Mouse (Mus musculus) left cerebral cortex, adult 9 months (tissue): Measurements from ENCODE around the gene Hpgd.
A peak's percentile ranks its signal among the peaks of the same experiment; 100 is the strongest.
"Not testable (repeated sequence)": the region's sequence is repeated elsewhere in the genome, so short reads cannot be mapped to it uniquely, and the experiment has no call there.

Experiments
- DNase-seq, 2 experiments: peaks; one replicate each; pipeline ENCODE4 v3.0.0; 2022; ENCODE audit warnings: low spot score in 2 of 2

Hpgd gene

DNA sequence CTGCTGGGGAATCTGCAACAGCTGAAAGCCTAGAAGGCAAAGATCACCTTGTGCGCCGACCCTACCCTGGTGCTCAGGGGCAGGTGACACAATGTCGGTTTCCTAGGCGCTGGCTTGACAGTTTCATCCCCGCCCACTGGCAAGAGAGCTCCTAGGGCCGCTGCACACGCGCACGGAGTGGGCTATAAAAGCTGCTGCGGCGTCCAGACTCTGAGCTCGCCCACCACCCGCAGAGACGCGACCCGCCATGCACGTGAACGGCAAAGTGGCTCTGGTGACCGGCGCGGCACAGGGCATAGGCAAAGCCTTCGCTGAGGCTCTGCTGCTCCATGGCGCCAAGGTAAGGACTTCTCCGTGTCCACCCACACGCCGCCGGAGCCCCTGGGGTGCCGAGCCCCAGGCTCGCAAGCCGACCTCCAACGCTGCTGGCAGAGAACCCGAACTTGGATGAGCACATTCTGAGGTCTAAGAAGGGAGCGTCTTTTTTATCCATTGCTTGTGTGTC lies at the start of gene Hpgd:
Hpgd (plus strand) TSS at position 213 of the 505 bp plus-strand sequence.
- peak in 1 of 2 experiments; percentile 8 for DNase-seq

DNA sequence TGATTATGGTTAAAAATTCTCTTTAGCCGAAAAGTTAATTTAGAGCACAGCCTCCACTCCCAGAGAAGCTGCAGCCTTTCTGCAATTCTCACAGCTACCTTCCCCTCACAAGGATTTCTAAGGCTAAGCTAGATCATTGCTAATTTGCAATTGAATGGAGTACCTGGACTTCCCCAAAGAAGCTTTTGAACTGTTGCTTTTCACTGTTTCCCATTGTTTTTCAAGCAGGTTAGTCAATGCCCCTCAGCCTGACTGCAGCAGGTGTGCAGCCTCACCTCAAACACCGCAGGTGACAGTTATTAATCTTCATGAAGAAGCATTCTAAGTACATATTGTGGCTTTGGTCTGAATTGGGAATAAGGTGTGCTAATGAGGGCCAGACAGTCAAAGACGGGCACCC lies 42.7 kb upstream of the Hpgd start:
- not testable (repeated sequence) for DNase-seq

DNA sequence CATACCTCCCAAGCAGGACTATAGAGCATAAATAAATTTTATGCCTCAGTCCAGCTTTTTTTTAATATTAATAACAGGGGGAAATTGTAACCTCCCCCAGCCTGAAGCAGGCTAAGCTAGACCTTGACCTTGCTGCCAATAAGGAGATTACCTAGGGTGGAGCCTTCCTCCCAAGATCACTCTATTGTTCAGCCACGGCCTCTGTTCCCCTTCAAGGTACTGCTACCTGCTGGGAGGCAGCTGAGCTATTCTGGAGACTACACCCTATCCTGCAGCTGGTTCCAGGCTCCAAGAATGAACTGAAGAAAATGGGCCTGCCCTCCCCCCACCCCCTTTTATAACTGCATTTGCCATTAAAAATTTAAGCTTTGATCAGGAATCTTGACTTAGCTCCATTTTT lies 42.1 kb upstream of the Hpgd start:
- no peak for DNase-seq

DNA sequence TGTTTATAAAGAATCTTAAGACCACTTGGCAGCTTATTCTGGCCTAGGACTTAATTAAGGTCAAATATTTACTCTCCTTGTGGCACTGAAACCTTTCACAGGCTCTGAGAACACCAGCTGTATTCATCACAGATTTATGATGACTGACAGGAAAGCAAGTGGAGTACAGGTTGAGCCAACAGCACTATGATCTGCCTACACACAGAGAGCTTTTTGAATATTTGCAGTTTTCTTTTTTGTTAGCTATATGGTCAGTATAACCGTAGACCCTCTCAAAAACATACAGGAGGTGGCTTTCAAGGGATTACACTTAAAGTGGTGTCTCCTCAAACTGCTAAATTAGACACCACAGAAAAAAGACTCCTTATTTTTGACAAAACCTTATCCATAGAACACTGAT lies 33.2 kb upstream of the Hpgd start:
- DNase-seq, result no peak

DNA sequence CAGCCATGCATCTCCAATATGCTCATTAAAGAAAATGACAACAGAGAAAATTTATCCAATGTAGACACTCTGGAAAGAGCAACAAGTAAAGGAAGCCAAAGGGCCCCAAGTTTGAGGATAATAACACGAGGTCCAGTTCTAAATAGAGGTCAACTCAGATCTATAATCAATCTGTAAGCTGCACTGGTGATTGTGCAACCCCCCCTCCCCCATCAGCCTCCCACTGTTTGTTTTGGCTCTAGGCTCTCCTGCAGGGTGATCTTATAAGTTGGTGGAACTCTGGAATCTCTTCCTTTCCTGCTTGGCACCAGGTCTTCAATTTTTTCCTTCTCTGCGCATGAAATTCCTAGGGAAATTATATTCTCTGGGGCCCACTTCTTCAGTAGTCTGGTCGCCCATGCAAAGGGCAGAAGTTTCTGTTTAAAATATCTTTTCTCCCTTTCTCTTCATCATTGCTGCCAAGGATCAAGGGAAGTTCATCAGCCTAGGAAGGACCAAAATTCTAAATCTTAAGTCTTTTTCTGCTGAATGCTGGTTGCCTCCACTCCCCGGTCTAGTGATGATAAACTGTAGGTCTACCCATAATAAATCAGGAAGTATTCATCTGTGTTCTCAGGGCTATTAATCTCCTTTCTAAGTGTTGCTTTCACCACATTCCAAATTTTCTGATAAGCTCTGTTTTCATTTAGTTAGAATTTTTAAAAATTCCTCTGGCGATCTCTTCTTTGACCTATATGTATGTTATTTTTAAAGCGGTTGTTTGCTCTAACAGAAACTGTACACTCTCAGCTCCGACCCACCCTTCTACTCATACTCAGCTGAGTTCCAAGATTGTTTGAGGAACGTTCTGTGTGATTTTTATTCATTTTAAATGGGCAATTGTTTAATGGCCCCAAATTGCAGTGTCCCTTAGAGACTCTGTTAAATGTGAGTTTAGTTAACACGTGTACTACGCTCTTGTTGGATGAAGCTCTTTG lies 24.4 kb upstream of the Hpgd start:
- DNase-seq, result no peak

DNA sequence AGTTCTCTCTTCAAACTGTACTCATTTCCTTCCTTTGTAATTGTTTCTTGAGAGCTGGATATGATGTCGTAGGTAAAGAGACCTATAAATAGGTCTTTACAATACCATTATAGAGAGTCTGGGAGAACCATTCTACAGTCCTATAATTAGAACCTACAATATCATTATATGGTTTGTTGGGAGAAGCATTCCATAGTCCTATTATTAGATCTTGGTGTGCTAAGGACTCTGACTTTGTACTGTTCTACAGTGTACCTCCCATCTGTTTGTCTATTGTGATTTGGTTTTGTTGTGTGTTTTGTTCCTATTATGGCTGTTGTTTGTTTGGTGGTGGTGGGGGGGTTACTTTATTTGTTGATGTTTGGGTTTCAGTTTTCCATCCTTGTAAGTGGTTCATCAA lies 21.5 kb upstream of the Hpgd start:
- DNase-seq, result no peak

DNA sequence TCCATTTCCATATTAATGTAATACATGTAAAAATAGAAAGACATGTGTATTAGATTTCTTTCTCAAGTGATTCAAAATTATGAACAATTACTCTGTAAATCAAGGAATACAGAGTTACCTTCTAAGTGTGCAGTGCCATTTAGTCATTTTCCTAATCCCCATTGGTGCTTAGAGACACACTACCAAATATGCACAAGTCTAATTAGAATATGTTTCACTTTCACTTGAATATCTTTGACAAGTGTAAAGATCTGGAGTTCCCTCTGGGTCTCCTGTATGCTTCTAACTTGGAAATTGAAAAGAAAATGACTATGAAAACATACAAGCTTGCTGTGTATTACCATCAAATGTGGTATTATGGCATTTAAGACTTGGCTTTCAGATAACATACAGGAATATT lies 19.1 kb upstream of the Hpgd start:
- no peak for DNase-seq

DNA sequence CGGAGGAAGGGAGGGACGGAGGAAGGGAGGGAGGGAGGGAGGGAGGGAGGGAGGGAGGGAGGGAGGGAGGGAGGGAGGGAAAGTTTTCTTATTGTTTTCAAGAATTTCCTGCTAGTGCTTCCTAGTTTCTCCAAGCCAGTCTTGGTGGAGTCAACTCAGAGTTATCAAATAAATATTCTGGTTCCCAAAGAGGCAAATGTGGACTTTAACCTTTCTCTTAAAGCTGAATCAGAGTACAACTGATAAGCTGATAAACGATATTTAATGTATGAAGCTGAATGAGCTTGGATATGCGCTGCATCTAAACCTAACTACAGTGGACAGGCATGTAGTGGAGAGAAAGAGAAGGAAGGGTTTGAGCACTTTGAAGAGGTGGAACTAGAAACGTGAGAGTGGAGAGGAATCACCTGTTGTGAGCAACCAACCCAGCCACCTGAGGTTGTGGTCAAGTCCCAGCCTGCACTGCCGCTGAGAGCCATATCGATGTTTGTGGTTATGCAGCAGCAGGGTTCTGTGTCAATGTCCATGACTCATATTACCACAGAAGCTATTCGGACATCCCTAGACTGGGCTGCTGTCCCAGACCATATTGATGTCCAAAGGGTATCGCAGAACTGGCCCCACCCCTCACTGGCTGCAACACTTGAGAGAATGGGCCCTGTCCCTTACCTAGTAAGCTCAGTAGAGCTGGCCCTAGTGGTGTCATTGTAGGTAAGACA lies 16.4 kb upstream of the Hpgd start:
- no peak for DNase-seq

DNA sequence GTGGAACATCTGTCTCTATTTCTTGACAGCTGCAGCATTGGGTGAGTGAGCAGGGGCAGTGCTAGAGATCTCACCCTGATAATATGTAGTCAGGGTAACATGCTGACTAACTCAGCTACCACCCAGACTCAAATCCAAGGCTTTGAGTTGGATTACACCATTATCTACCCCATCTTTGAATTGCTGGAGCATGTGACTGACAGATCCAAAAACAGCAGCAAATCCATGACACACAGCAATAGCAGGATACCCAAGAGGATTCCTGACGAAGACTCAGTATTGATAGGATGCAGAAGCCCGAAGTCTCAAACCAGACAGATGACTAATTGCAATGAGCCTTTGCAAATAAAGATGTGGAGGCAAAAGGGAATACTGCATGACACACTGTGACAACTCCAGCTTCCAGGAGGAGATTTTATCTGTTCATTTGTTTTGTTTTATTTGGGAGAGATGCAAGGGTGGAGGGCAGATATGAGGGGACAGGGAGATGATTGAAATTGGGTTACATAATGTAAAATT lies 15.8 kb upstream of the Hpgd start:
- DNase-seq, result no peak

DNA sequence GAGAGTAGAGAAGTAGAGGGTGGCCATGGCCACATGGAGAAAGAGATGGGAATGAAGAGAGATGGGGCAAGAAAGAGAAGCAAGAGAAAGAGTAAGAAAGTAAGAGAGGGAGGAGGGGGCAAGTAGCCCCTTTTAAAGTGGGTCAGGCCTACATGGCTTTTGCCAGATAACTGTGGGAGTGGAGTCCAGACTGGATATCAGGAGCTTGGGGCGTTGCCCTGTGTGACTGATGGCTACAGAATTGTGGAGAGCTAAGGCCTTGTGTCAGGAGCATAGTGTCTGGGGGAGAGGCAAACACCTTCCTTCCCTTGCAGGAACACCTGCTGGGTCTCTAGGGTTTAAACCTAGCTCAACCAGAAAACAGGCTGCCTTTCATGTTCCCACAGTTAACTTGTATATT lies 10.4 kb upstream of the Hpgd start:
- no peak for DNase-seq

DNA sequence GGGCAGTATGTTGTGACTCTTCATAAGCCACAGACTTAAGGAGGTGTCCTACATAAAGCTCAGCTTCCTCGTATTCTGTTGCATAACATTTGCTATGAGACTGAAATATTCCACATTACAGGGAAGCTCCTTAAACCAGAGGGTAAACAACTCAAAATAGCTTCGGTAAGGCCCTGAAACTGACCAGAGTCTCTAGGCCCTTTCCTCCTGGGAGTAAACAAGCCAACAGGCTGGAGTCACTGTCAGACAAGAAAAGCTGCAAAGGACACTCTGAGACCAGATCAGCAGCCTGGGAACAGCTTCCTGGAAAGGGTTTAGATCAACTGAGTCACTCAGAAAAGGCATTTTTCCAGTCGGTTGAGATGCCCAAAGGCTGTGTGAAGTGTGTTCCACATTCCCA lies 9.4 kb upstream of the Hpgd start:
- no peak for DNase-seq

DNA sequence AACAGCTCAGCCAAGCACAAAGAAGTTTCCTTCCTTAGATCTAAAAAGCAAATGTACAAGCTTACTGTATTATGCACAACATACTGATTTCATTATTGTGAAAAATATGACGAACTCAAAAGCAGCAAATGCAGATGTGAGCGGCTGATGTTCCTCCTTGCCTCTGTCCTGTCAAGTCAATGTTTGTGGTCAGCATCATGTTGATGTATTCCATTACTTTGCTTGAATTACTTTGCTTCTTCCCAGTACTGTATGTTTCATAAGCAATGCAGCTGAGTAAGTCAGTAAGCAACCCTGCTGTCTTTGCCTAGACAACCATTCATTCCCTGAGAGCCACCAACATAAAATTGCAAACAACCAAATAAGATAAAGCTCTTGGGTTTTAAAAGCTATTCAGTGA lies 7.7 kb upstream of the Hpgd start:
- no peak for DNase-seq

DNA sequence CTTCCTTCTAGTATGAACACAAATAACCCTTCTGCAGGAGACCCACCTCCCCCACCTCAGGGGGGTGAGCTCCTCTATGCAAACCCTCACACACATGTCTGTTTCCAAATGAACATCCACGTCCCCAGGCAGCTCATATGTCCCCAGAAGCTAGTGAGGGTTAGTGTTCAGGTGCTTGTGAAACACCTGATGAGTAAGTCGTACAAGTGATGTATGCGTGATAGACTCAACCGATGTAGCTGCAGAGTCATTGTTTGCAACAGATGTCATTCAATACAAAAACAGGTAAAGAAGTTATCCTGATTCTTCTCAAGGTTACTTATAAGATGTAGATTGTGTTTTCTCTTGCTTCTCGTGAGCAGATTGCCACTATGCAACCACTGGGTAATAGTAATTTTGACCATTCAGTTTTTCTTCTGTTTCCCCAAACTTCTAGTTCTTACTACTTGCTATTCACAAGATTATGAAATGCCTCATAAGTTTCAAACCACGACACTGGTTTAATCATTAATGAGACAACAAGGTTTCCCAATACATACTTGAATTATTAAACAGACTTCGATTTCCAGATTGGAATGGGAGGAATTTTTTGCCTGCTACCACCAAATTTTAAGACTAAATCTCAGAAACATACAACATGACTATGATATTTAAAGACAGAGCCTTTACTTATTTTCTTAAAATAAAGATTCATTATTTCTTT lies 6.9 kb upstream of the Hpgd start:
- no peak for DNase-seq

DNA sequence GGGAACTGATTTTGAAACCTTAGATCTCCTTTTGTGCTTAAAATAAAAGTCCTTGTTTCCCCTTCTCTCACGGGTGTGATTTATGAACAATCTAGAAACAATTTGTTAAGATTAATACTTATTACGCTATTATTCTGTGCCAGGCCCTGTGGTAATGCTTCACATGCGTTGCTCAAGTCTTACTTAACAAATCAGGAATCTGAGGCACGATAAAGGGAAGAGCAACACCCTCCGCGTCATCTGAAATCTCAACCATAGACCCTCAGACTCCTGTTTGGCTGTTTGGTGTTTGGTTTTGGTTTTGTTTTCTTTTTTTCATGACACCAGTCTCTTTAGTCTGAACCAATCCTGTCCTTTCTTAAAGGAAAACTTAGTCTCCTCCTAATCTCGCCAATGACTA lies 2.1 kb upstream of the Hpgd start:
- no peak for DNase-seq

DNA sequence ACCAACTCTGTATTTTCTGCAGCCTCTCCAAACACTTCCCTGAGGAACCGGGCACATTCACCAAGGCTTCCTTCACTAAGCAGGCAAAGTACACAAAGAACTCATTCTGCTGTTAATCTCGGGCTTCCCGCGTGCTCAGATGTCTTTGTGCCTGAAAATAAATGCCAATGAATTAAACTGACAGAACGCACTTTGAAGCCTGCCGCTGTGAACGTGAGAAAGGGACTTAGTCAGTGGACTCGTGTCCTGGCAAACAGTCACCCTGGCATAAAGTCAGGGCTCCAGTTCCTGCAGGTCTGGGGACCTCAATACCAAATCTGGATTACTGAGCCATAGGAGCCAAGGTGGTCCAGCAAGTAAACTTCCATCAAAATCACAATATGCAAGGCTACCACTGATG lies 905 bp upstream of the Hpgd start:
- no peak for DNase-seq

DNA sequence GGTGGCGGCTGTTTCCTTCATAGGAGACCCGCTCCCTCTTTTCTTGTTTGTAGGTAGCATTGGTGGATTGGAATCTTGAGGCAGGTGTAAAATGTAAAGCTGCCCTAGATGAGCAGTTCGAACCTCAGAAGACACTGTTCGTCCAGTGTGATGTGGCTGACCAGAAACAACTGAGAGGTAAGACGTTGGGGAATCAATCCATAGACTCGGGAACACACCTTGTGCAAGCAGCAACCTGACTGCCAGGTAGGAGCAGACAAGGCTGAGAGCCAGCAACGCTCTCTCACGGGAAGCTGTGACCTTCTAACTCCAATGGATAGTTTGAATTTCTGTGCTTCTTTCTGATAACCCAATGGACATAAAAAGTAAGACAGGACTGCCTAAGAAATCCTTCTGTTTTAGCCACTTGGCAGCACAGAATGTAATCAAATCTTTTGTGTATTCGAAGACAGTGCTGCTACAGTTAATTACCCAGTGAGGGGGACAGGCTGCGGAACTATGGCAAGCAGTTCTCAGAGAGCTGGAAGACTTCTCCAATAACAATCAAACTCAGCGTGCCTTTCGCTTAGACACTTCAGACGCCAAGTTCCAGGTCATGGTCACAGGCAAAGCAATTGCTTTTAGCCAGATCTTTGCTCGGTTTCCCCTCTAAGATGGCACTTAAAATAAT lies 636 bp downstream of the Hpgd start:
- no peak for DNase-seq

DNA sequence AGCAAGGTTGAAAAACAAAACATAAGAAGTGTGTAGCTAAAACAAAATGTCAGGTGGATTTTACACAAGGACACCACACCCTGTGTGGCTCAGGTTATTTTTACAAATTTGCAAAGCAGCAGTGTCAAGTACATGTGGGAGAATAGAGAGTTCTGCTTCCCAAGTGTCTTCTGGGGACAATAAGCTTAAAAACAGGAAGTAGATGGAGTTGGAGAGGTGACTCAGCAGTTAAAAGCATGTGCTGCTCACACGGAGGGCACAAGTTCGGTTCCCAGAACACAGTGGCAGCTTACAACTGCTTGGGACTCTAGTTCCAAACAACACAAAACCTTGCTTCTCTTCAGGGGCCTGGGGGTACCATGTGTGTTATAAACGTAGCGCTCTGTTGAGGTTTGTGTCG lies 5.0 kb downstream of the Hpgd start:
- no peak for DNase-seq

DNA sequence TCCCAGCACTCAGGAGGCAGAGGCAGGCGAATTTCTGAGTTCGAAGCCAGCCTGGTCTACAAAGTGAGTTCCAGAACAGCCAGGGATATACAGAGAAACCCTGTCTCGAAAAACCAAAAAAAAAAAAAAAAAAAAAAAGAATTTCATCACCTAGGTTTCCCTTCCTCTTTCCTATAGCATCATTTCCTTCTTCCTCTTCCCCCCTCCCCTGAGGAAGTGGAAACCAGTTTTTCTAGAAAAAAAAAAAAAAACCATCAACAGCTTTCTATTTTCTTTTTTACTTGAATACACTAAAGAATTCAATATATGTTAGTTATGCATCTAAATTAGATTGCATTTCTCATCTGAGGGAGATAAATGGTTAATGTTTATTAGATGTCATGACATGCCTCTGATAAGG lies 6.9 kb downstream of the Hpgd start:
- DNase-seq, result not testable (repeated sequence)

DNA sequence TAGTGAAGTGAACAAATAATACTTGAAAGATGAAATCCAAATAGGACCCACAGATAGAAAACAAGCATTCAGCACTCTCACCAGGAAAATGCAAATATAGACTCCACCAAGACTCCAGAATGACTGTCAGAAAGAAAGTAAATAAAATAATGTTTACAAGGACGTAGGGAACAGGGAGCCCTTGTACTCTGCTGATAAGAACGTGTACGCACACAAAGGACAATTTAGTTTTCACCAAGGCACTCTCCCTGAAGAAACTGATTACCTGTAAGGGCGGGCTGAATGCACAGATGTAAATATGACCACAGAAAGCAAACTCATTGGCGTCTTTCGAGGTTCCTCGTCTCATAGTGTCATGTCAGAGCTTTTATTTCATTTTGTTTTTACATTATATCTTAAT lies 10.2 kb downstream of the Hpgd start:
- DNase-seq, result no peak

DNA sequence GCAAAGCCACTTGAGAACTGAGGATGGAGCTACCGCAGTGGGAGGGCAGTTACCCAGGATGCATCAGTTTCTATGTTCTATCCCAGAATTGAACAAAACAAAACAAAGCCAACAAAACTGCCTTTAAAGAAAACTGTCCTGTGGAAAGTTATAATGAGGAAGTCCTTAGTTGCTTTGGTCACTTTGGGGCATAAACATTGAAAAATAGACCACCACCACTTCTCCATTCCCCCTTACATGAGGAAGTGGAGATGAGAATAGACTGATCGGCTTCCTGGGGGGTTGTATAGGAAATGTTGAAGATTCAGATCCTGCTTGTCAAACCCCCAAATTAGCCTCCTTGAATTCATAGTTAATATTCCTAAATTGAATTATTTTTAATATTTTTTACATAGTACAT lies 19.2 kb downstream of the Hpgd start:
- no peak for DNase-seq

DNA sequence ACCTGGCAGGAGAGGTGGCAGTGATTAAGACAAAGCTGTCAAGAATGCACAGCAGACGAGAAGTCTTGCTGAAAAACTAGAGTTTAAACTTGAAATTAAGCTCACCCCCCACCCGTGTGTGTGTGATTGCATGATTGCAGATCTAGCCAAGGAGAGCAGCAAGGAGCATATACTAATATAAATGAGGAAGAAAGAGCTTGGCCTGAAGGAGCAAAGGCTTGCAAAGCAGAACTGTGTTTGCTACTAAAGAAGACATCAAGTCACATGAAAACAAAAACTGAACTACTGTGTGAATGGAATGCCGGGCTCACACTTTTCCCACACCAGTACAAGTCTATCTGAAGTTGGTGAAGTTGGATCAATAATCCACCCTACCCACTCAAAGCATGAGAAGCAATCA lies 20.8 kb downstream of the Hpgd start:
- DNase-seq, result no peak

DNA sequence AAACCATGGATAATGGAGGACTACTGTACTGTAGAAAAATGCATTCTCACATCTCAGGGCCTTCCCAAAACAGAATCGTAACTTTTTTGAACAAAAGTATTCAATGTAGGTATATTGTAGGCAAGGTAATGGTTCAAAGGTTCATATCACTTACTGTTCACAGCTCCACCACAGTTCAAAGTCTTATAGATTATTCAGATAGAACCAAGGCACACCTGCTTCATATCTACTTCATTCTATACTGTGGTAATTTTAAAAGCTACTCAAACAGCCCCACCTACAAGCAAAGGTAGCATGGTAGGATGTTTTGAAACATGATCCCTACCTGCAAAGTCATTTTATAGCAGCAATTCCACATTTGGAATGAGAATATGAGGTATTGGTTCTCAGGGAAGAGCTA lies 28.9 kb downstream of the Hpgd start:
- no peak for DNase-seq
